Mouse (Mus musculus): ENCODE results near the gene Ptprm.

Ptprm gene

GRCm38 (mm10) chr17:67073139-67073538 lies 281.1 kb downstream of the Ptprm start:
- no peak for DNase-seq (ENCODE audit: low spot score)

- DNase-seq (ENCODE audit: low spot score): no peak
These were observed 282.8 kb downstream of the Ptprm start for GRCm38 (mm10) chr17:67071231-67072009.

- DNase-seq (ENCODE audit: low spot score): no peak
These were observed 290.6 kb downstream of the Ptprm start for GRCm38 (mm10) chr17:67063611-67064010.

- no peak for DNase-seq (ENCODE audit: low spot score)
These were observed 298.6 kb downstream of the Ptprm start for GRCm38 (mm10) chr17:67055681-67056080.

- no peak for DNase-seq (ENCODE audit: low spot score)
These were observed 300.1 kb downstream of the Ptprm start for GRCm38 (mm10) chr17:67054202-67054601.

- DNase-seq (ENCODE audit: low spot score): no peak
These were observed 301.5 kb downstream of the Ptprm start for GRCm38 (mm10) chr17:67052624-67053314.

- DNase-seq (ENCODE audit: low spot score): no peak
These were observed 306.6 kb downstream of the Ptprm start for GRCm38 (mm10) chr17:67047697-67048096.

- DNase-seq (ENCODE audit: low spot score): no peak
These were observed 315.7 kb downstream of the Ptprm start for GRCm38 (mm10) chr17:67038558-67038957.

GRCm38 (mm10) chr17:67033547-67033946 lies 320.7 kb downstream of the Ptprm start:
- DNase-seq (ENCODE audit: low spot score): no peak

GRCm38 (mm10) chr17:67032021-67032420 lies 322.2 kb downstream of the Ptprm start:
- no peak for DNase-seq (ENCODE audit: low spot score)

- no peak for DNase-seq (ENCODE audit: low spot score)
These were observed 322.9 kb downstream of the Ptprm start for GRCm38 (mm10) chr17:67031341-67031740.

GRCm38 (mm10) chr17:67027274-67027673 lies 327.0 kb downstream of the Ptprm start:
- DNase-seq (ENCODE audit: low spot score): no peak

- DNase-seq (ENCODE audit: low spot score): no peak
These were observed 337.8 kb downstream of the Ptprm start for GRCm38 (mm10) chr17:67016501-67016900.

- no peak for DNase-seq (ENCODE audit: low spot score)
These were observed 341.0 kb downstream of the Ptprm start for GRCm38 (mm10) chr17:67013217-67013616.

- DNase-seq (ENCODE audit: low spot score): no peak
These were observed 342.2 kb downstream of the Ptprm start for GRCm38 (mm10) chr17:67011836-67012583.

- no peak for DNase-seq (ENCODE audit: low spot score)
These were observed 344.1 kb downstream of the Ptprm start for GRCm38 (mm10) chr17:67010136-67010535.

GRCm38 (mm10) chr17:67008137-67008536 lies 346.1 kb downstream of the Ptprm start:
- no peak for DNase-seq (ENCODE audit: low spot score)

GRCm38 (mm10) chr17:67006740-67007385 lies 347.4 kb downstream of the Ptprm start:
- no peak for DNase-seq (ENCODE audit: low spot score)

- no peak for DNase-seq (ENCODE audit: low spot score)
These were observed 357.4 kb downstream of the Ptprm start for GRCm38 (mm10) chr17:66996882-66997281.

GRCm38 (mm10) chr17:66996016-66996415 lies 358.2 kb downstream of the Ptprm start:
- no peak for DNase-seq (ENCODE audit: low spot score)

- DNase-seq (ENCODE audit: low spot score): no peak
These were observed 362.4 kb downstream of the Ptprm start for GRCm38 (mm10) chr17:66991815-66992214.

GRCm38 (mm10) chr17:66990761-66991160 lies 363.5 kb downstream of the Ptprm start:
- DNase-seq (ENCODE audit: low spot score): no peak
